Mouse (Mus musculus) heart, adult 2 months (tissue): Measurements from ENCODE around the gene Kpna7. TPM values are rescaled to one million over a fixed set of nuclear protein-coding genes. Genes with fewer than 3 reads are reported as not detected.
A peak's percentile ranks its signal among the peaks of the same experiment; 100 is the strongest.

Source experiments
- DNase-seq, 2 experiments: peaks; one replicate each; pipeline ENCODE4 v3.0.0; 2021
- H3K27ac ChIP-seq: fragments of 200-600 bp; 2 replicates; pipeline ENCODE4 v1.8.1; 2022
- H3K27me3 ChIP-seq: fragments of 200-500 bp; 2 replicates; pipeline ENCODE4 v1.6.1; 2012; ENCODE audit warnings: mild to moderate bottlenecking, low read length, inconsistent platforms, mixed read lengths; ENCODE audit not compliant: control insufficient read depth, insufficient read depth
- H3K36me3 ChIP-seq: fragments of 200-500 bp; 2 replicates; pipeline ENCODE4 v1.6.1; 2012; ENCODE audit warnings: low read length, inconsistent platforms; ENCODE audit not compliant: control insufficient read depth, insufficient read depth
- H3K4me1 ChIP-seq: fragments of 200-500 bp; 2 replicates; pipeline ENCODE4 v1.6.1; 2011; ENCODE audit warnings: low read length; ENCODE audit not compliant: control insufficient read depth, insufficient read depth
- H3K4me3 ChIP-seq: fragments of 200-600 bp; 2 replicates; pipeline ENCODE4 v1.8.1; 2022
- H3K79me2 ChIP-seq: fragments of 200-500 bp; replicated peaks from 2 replicates; pipeline ENCODE4 v1.6.1; 2012; ENCODE audit warnings: mild to moderate bottlenecking, inconsistent platforms, low read length, moderate library complexity, mixed read lengths; ENCODE audit not compliant: control insufficient read depth, insufficient read depth
- H3K9ac ChIP-seq: fragments of 200-500 bp; 2 replicates; pipeline ENCODE4 v1.6.1; 2012; ENCODE audit warnings: low read depth, mild to moderate bottlenecking, control low read depth, inconsistent platforms, low read length, mixed read lengths
- CTCF ChIP-seq: fragments of 200-600 bp; IDR thresholded peaks from 2 replicates; pipeline ENCODE4 v1.8.1; 2022; ENCODE audit warnings: antibody characterized with exemption, mild to moderate bottlenecking, moderate library complexity
- EP300 ChIP-seq: fragments of 200-500 bp; IDR thresholded peaks from 2 replicates; pipeline ENCODE4 v1.6.1; 2011; ENCODE audit warnings: low read depth, low read length, control low read depth; ENCODE audit not compliant: insufficient read depth
- POLR2A ChIP-seq: fragments of 200-500 bp; IDR thresholded peaks from 2 replicates; pipeline ENCODE4 v1.6.1; 2011; ENCODE audit warnings: mild to moderate bottlenecking, low read depth, low read length, control low read depth; ENCODE audit not compliant: insufficient read depth
- WGBS: fragments of 180-500 bp; shearing (Covaris S2); methylation state at CpG from one replicate; pipeline ENCODE4 v1.1.7; 2018; 5-methylcytosine and 5-hydroxymethylcytosine counted together
- intact Hi-C: fragments of 180-260 bp; cut with DNase I; formaldehyde crosslinking; loops from one replicate; pipeline ENCODE4 v1.15.1; 2025
- polyA plus RNA-seq: library from polyadenylated mRNA; depleted of rRNA; stranded (reverse); fragments of >200 nt; gene quantifications from 2 replicates; pipeline ENCODE4 v1.2.3, GENCODE M21; 2012
- total RNA-seq, 2 experiments: library from RNA; stranded (reverse); gene quantifications; 2 replicates each; pipeline ENCODE4 v1.2.3; 2021

Kpna7 gene
- total and polyA plus RNA-seq, 3 experiments = not detected

DNA sequence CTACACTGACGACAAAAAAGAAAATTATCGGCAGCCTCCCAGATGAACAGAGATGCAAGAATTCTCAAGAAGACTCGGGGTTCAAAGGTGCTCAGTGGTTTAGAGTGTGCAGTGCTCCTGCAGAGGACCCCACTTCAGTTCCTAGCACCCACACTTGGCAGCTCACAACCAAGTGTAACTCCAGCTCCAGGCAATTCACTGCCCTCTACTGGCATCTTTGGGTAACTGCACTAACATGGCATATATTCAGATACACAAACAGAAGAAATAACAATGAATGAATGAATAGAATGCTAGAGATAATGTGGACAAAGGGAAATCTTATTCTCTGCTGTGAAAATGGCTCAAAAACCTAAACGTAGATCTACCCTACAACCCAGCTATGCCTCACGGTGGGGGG is 99.0 kb downstream of the Kpna7 start:
- Histone ChIP-seq H3K4me1 (no peaks in the 10 kb centered on the region), H3K4me3 (no peak overlapping the region), H3K27me3 (no peaks in the 10 kb centered on the region), H3K36me3 (no peaks in the 10 kb centered on the region), H3K9ac (no peak overlapping the region), H3K79me2 (no peaks in the 10 kb centered on the region), H3K27ac (no peak overlapping the region)
- DNase-seq = no peak
- WGBS = 98% methylated on average over 5 of the region's 5 CpGs
- intact Hi-C loops = no loop called here
- TF ChIP-seq CTCF = peak; percentile 36
- no peak for TF ChIP-seq POLR2A

GRCm38 (mm10) chr5:144983227-144983626 is 100.6 kb downstream of the Kpna7 start:
- no peak overlapping the region for H3K27ac ChIP-seq
- no peak for DNase-seq
- no peak for TF ChIP-seq POLR2A
- TF ChIP-seq CTCF = peak; percentile 55
- TF ChIP-seq EP300 = no peak
- no peak overlapping the region for H3K4me3 ChIP-seq
- WGBS = 93% methylated on average over 3 of the region's 3 CpGs
- H3K36me3 ChIP-seq = no peaks in the 10 kb centered on the region
- H3K4me1 ChIP-seq = no peaks in the 10 kb centered on the region
- no peak overlapping the region for H3K9ac ChIP-seq
- no peaks in the 10 kb centered on the region for H3K27me3 ChIP-seq
- H3K79me2 ChIP-seq = no peaks in the 10 kb centered on the region
- intact Hi-C loops = no loop called here

- Histone ChIP-seq H3K27ac (no peak overlapping the region), H3K9ac (no peak overlapping the region), H3K4me3 (no peak overlapping the region), H3K79me2 (no peaks in the 10 kb centered on the region), H3K36me3 (no peaks in the 10 kb centered on the region), H3K27me3 (no peaks in the 10 kb centered on the region), H3K4me1 (no peaks in the 10 kb centered on the region)
- no peak for TF ChIP-seq CTCF
- TF ChIP-seq EP300 = no peak
- TF ChIP-seq POLR2A = no peak
- no peak for DNase-seq
- intact Hi-C loops = no loop called here
- WGBS = 76% methylated on average over 6 of the region's 6 CpGs
Observed at GRCm38 (mm10) chr5:144979110-144979509, 104.7 kb downstream of the Kpna7 start.

GRCm38 (mm10) chr5:144978533-144979107 is 105.2 kb downstream of the Kpna7 start:
- Histone ChIP-seq H3K27me3 (no peaks in the 10 kb centered on the region), H3K4me1 (no peaks in the 10 kb centered on the region), H3K36me3 (no peaks in the 10 kb centered on the region), H3K79me2 (no peaks in the 10 kb centered on the region), H3K9ac (no peak overlapping the region), H3K4me3 (no peak overlapping the region), H3K27ac (no peak overlapping the region)
- intact Hi-C loops = no loop called here
- DNase-seq = peak; percentile 45 to 47
- TF ChIP-seq CTCF = no peak
- no peak for TF ChIP-seq POLR2A
- TF ChIP-seq EP300 = no peak
- WGBS = 14% methylated on average over 10 of the region's 10 CpGs

GRCm38 (mm10) chr5:144971266-144971665 is 112.6 kb downstream of the Kpna7 start:
- TF ChIP-seq POLR2A (no peak), CTCF (peak; percentile 60)
- Histone ChIP-seq H3K36me3 (no peaks in the 10 kb centered on the region), H3K79me2 (no peaks in the 10 kb centered on the region), H3K27me3 (no peaks in the 10 kb centered on the region), H3K4me3 (no peak overlapping the region), H3K9ac (no peak overlapping the region), H3K4me1 (no peaks in the 10 kb centered on the region), H3K27ac (no peak overlapping the region)
- WGBS = 88% methylated on average over 3 of the region's 3 CpGs
- DNase-seq = no peak
- intact Hi-C loops = no loop called here

DNA sequence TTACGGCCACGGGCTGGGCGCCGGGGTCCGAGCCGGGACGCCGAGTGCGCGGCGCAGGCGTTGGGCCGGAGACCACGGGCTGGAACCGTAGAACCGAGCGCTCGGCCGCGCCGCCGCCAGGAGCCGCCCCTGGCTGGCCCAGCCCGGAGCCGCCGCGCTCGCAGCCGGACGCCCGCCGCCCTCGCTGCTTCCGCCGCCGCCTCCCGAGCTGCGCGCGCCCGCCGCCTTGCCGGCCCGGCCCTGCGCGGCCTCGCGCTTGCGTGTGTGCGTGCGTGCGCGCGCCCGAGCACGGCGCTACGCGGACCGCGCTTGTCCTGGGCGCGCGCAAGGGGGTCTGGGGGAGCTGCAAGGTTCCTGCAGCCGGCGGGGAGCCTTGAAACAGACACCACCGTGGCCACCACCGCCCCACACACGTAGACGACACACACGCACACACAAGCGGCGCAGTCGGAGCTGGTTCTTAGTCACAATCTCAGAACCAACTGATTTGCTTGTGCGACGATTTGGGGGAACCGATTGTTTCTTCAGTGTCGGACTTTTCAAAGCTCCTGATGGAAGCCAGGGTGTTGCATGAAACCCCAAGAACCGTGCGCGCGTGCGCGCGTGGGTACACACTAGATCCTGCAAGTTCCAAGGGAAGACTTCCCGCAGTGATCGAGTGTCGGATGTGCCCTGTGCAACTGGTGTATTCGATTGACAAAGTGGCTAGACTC is 118.0 kb downstream of the Kpna7 start, which contains the start of gene Smurf1:
Gene Smurf1, minus strand, starts transcription at position 209 of the 713 bp plus-strand sequence.
- peak; percentile 90 to 93 for DNase-seq
- intact Hi-C loops = loop anchor here (2.0 to 5.0 kb wide), 4 partner anchors 17 to 88 kb away; no protein-coding TSS in a partner anchor
- 4% methylated on average over 87 of the region's 89 CpGs for WGBS
- Histone ChIP-seq H3K36me3 (peaks cover 2% of the 10 kb centered on the region; the same call in 1 of the 2 replicates), H3K4me3 (peak within 1 kb of the TSS; percentile 89), H3K27ac (peak within 1 kb of the TSS; percentile 88), H3K9ac (peak within 1 kb of the TSS; percentile 93), H3K27me3 (no peaks in the 10 kb centered on the region), H3K79me2 (peaks cover 1% of the 10 kb centered on the region), H3K4me1 (peaks cover 13% of the 10 kb centered on the region)
- TF ChIP-seq EP300 = no peak
- TF ChIP-seq POLR2A = peak; percentile 80
